Mouse (Mus musculus) adrenal gland, postnatal 10 days (tissue): Measurements from ENCODE around the gene Cpm. TPM values are rescaled to one million over a fixed set of nuclear protein-coding genes. Genes with fewer than 3 reads are reported as not detected.
A peak's percentile ranks its signal among the peaks of the same experiment; 100 is the strongest.
"Not testable (repeated sequence)": the region's sequence is repeated elsewhere in the genome, so short reads cannot be mapped to it uniquely, and the experiment has no call there.

ENCODE experiments used
- DNase-seq: peaks from one replicate; pipeline ENCODE4 v3.0.0; 2021; ENCODE audit warnings: mixed read lengths
- long read RNA-seq, 2 experiments: library from polyadenylated mRNA; stranded (forward); transcript quantifications; one replicate each; pipeline ENCODE4 v2.0.0; 2021
- total RNA-seq, 2 experiments: library from RNA; stranded (reverse); gene quantifications; 2 replicates each; pipeline ENCODE4 v1.2.3; 2021

Cpm gene
- total RNA-seq = 10 to 100 TPM; 18.5 to 19.1 TPM
- long read RNA-seq, experiment 1, partial matches to known transcripts = 6 of 23 reads
- long read RNA-seq, experiment 1, other reads (novel, unspliced or antisense) = 17 of 23 reads
- long read RNA-seq, experiment 2, partial matches to known transcripts = 5 of 21 reads
- long read RNA-seq, experiment 2, other reads (novel, unspliced or antisense) = 16 of 21 reads

- peak; percentile 94 for DNase-seq
These were observed at the start of gene Cpm for GRCm38 (mm10) chr10:117629169-117629971. Cpm (plus strand) TSS chr10:117629500.

GRCm38 (mm10) chr10:117579771-117580284, 49.5 kb upstream of the Cpm start:
- DNase-seq = no peak

- no peak for DNase-seq
These were observed 48.9 kb upstream of the Cpm start for GRCm38 (mm10) chr10:117580405-117580804.

GRCm38 (mm10) chr10:117581007-117581752, 48.1 kb upstream of the Cpm start:
- no peak for DNase-seq

- no peak for DNase-seq
These were observed 47.6 kb upstream of the Cpm start for GRCm38 (mm10) chr10:117581753-117582062.

GRCm38 (mm10) chr10:117583155-117584061, 45.9 kb upstream of the Cpm start:
- no peak for DNase-seq

GRCm38 (mm10) chr10:117584102-117584501, 45.2 kb upstream of the Cpm start:
- no peak for DNase-seq

GRCm38 (mm10) chr10:117584566-117585515, 44.5 kb upstream of the Cpm start:
- no peak for DNase-seq

GRCm38 (mm10) chr10:117585600-117586299, 43.5 kb upstream of the Cpm start:
- DNase-seq = no peak

- no peak for DNase-seq
These were observed 42.4 kb upstream of the Cpm start for GRCm38 (mm10) chr10:117586859-117587258.

- DNase-seq = no peak
These were observed 42.0 kb upstream of the Cpm start for GRCm38 (mm10) chr10:117587335-117587734.

GRCm38 (mm10) chr10:117588416-117589143, 40.7 kb upstream of the Cpm start:
- DNase-seq = not testable (repeated sequence)

- DNase-seq = no peak
These were observed 40.0 kb upstream of the Cpm start for GRCm38 (mm10) chr10:117589144-117589940.

- no peak for DNase-seq
These were observed 38.7 kb upstream of the Cpm start for GRCm38 (mm10) chr10:117590331-117591301.

GRCm38 (mm10) chr10:117591766-117592165, 37.5 kb upstream of the Cpm start:
- DNase-seq = no peak

GRCm38 (mm10) chr10:117592306-117593040, 36.8 kb upstream of the Cpm start:
- DNase-seq = no peak
